In genomic region chr8:73923181-73923580, GRCm38 (mm10) we compare ENCODE assay signal across 20 mouse cellular contexts.
DNase-seq lines count a peak whose midpoint lies in the region; TF ChIP-seq lines count a peak whose summit lies in the region.
"Had no signal": no experiment of that assay in that cellular context is flagged by ENCODE, and none has a peak within 500 bp of the region (broad histone marks: within the 10 kb centered on the region; RNA-seq: fewer than 3 reads in every experiment).

No protein-coding gene starts in this region.

- H3K4me3 ChIP-seq in layer of hippocampus, adult 2 months: no peak overlapping the region
- H3K4me3 ChIP-seq in gastrocnemius, adult 2 months: no peak overlapping the region
- H3K4me3 ChIP-seq: embryonic facial prominence, embryonic 13.5 days; heart, embryonic 10.5 days; liver, embryonic 12.5 days; midbrain, embryonic 15.5 days had no signal

- intact Hi-C loops in gastrocnemius, adult 2 months (cut with DNase I): no loop called here

- TF ChIP-seq CTCF in layer of hippocampus, adult 2 months (conservative IDR thresholded peaks at IDR 0.05): 0 out of 2 replicates have a peak, but pooled peaks have one; percentile 4
- no peak for TF ChIP-seq CTCF in gastrocnemius, adult 2 months (IDR thresholded peaks at IDR 0.05)

- no peak overlapping the region for H3K27ac ChIP-seq in layer of hippocampus, adult 2 months
- H3K27ac ChIP-seq in gastrocnemius, adult 2 months: no peak overlapping the region
- H3K27ac ChIP-seq: embryonic facial prominence, embryonic 13.5 days; heart, embryonic 10.5 days; hindbrain, embryonic 14.5 days; kidney, postnatal 0 days; liver, embryonic 12.5 days; midbrain, embryonic 15.5 days had no signal

- DNase-seq in layer of hippocampus, adult 2 months (ENCODE audit: low spot score in 2 of 2): no peak
- DNase-seq in layer of hippocampus, adult 8-10 months (ENCODE audit: low spot score in 2 of 2): no peak
- peak; percentile 5 for DNase-seq in adrenal gland, adult 8-10 months
- DNase-seq in frontal cortex, adult 2 months (ENCODE audit: extremely low spot score in 1 of 2, low spot score in 1 of 2): peak; percentile 9 to 44
- DNase-seq in right cerebral cortex, postnatal 14 days: peak; percentile 5
- no peak for DNase-seq in cerebellum, postnatal 14 days
- DNase-seq in gastrocnemius, postnatal 4 days (ENCODE audit: low spot score in 2 of 2): no peak
- no peak for DNase-seq in gastrocnemius, adult 2 months
- DNase-seq: cerebellum, adult 11-12 months; cerebellum, postnatal 36 days; forebrain, postnatal 0 days; gastrocnemius, postnatal 25 days; heart, postnatal 14 days; thymus, postnatal 4 days had no signal

Comparison
In these comparisons a context has a peak if more than half of its experiments do, and no peak if none do; other contexts are left out.
1. DNase-seq: peak in adrenal gland, adult 8-10 months (single experiment), frontal cortex, adult 2 months (2 of 2) and right cerebral cortex, postnatal 14 days (single experiment); none in layer of hippocampus, adult 2 months (0 of 2), layer of hippocampus, adult 8-10 months (0 of 2), cerebellum, postnatal 14 days (0 of 2), gastrocnemius, postnatal 4 days (0 of 2) and gastrocnemius, adult 2 months (single experiment).